Mouse (Mus musculus) frontal cortex, adult 2 months (tissue): Measurements from ENCODE around the gene Pank3. TPM values are rescaled to one million over a fixed set of nuclear protein-coding genes. Genes with fewer than 3 reads are reported as not detected.
A peak's percentile ranks its signal among the peaks of the same experiment; 100 is the strongest.
"Not testable (repeated sequence)": the region's sequence is repeated elsewhere in the genome, so short reads cannot be mapped to it uniquely, and the experiment has no call there.

Source experiments
- DNase-seq, 2 experiments: peaks; one replicate each; pipeline ENCODE4 v3.0.0; 2022; ENCODE audit warnings: low spot score in 1 of 2; ENCODE audit errors: extremely low spot score in 1 of 2
- polyA plus RNA-seq: library from polyadenylated mRNA; depleted of rRNA; stranded (reverse); fragments of >200 nt; gene quantifications from 2 replicates; pipeline ENCODE4 v1.2.3, GENCODE M21; 2012; rRNA removed

Pank3 gene
- polyA plus RNA-seq, 1 experiment, result 22.8 TPM

DNA sequence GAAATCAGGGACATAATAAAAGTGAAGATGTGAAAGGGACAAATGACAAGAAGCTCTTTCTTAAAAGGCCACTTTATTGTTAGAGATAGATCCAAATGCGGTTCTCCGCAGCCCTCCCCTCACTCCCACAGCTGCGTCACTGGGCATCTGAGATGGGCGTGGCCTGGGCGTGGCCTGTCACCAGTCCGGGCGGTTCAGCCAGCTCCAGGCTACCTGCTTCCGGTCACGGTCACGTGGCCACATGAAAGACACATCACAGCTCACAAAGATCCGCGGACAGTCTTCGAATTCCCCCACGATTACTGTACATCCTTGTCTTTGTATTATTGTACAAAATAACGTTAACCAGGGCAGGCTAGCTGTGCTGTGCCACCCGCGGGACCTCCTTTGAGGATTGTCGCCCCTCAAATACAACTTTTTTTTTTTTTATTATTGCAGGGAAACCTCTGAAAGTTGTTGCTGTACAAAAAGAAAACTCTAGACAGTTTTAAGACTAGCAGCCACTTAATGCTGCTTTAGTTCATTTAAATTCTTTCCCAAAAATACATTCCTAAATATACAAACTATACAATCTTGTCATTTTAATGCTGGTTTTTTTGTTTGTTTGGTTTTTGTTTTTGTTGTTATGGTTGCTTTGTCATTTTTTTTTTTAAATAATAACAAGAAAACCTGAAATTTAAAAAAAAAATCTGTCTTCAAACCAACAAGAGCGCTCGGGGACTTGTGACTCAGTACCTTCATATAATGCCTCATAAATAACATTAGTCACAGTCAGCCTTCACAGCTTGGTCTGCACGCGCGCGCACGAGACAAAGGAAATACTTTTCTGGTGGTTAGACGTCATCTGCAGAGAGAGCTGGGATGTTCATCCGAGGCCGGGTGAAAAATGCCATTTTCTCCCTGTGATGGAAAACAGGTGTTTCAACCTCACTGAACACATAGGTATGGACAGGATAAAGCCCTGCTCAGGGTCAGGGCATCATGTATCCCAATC is 69.4 kb downstream of the Pank3 start:
- peak; percentile 56 to 73 for DNase-seq

- DNase-seq, result no peak
Measured at GRCm38 (mm10) chr11:35840282-35840681, 71.0 kb downstream of the Pank3 start.

- not testable (repeated sequence) for DNase-seq
Measured at GRCm38 (mm10) chr11:35840806-35841205, 71.5 kb downstream of the Pank3 start.

Other genes with a start within 250 kb of the Pank3 start
- 64.2 and 74.0 TPM in 2 replicates for gene Fbll1, start 29.4 kb downstream of the Pank3 start, polyA plus RNA-seq
- gene Rars, start 65.0 kb downstream of the Pank3 start, polyA plus RNA-seq, result 45.9 and 46.0 TPM in 2 replicates
- 66.6 and 79.1 TPM in 2 replicates for gene Wwc1, start 211.0 kb downstream of the Pank3 start, polyA plus RNA-seq